Mouse (Mus musculus) fibroblast of lung, adult 2 months (primary cell): ENCODE measurements around the gene Cers6.

Source experiments
- DNase-seq: peaks from one replicate; pipeline ENCODE4 v3.0.0-alpha.2; 2011; ENCODE audit warnings: low read depth

The Cers6 gene

GRCm38 (mm10) chr2:68966360-68966759 lies 105.1 kb downstream of the Cers6 start:
- no peak for DNase-seq

GRCm38 (mm10) chr2:68968028-68968427 lies 106.8 kb downstream of the Cers6 start:
- no peak for DNase-seq

DNA sequence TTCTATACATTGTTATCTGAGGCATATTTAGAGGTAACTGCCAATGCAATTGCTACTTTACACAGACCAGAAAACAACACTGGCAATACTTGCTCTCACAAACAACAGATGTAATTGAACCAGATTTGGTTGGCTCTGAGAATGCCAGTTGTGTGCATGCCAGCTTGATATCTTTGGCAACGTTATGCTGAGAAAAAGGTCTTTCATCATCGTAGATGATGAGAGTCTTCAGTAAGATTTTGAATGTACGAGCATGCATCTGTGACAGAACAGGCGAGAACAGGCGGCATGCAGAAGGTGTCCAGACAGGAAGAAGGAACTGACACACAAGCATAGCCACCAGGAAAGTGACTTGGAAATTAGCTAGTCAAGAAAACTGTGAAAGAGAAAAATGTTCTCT lies 110.6 kb downstream of the Cers6 start:
- DNase-seq: no peak

DNA sequence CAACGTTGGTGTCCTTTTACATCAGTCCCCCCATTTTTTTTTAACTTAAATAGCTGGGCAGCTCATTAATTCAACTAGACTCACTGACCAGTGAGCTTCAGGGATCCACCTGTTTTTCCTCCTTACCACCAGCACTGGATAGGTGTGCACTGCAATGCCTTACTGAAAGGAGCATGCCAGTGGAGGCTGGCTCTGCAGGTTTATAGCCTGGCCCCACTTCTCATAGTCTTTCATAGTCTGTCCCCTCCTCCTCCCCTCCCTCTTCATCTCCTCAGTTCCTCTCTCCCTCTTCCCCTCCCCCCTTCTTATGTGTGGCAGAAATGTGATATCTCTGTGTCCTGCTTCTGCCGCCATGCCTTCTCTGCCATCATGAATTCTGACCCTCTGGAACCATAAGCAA lies 112.5 kb downstream of the Cers6 start:
- no peak for DNase-seq

DNA sequence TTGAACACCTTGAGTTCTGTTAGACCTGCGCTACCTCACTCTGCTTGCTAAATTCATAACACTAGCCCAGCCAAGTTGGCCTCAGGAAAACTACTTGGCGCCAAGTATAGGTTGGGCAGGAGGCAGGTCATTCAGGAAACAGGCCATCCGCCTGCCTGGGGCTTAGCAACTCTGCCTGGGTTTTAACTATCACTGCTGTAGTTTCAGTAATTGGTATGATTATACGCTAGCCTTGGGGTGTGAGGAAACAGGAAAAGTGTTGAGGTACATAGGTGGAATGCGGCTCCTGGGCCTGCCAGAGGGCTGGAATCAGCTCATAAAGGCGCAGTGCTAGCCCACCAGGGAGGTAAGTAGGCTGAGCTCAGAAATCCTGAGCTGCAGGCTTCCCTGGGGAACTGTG lies 114.0 kb downstream of the Cers6 start:
- no peak for DNase-seq

DNA sequence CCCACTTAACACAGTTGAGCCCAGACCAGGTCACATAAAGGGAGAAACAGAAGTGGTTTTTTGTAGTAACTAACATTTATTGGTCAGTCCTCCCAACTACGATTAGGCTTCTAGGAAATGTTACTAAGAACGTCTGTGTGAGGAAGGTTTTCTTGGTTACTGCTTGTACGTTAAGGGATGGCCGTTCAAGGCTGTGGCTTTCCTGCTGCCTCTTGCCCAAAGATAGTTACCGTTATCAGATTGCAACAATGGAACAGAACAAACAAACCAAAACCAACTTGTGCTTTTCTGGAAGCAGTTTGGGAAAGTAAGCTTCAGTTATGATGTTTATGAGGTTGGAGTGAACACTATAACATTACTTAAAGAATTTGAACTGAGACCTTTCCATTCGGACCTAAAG lies 114.5 kb downstream of the Cers6 start:
- no peak for DNase-seq

DNA sequence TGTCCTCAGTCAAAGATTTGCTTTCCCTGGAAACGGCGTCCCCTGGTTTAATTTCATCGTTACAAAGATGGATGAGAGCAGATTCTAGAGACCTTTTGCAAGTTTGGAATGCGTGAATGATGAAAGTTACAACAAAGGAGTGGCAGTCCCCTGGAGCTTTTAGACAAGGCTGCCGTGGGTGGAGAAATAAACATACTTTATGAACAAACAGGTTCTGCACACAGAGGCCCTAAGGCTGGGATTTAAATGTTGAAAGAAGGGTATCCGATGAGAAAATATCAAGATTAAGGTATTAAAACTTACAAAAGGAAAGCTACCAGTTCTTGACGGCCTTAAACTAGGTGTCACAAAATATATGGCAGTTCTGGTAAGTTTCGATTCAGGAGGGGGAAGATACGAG lies 117.0 kb downstream of the Cers6 start:
- no peak for DNase-seq

- no peak for DNase-seq
These were observed 117.7 kb downstream of the Cers6 start for GRCm38 (mm10) chr2:68978660-68979604.

DNA sequence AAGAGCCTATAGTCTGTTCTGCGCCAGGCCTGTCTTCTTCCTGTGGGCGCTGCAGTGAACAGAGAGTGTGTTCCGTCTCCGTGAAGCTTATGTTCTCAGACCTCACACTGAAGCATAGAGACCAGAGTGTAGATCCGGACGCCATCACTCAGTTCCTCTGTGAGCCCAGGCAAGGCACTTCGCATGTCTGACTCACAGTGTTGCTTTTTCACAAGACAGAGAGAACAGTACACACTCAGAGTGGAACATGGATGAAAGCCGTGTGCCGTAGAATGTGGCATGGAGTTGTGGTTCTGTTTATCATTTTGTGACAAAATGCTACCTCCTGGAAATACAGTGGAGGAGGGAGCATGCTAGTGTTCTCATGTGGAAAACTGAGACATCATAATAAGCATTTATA lies 120.1 kb downstream of the Cers6 start:
- no peak for DNase-seq

GRCm38 (mm10) chr2:68981756-68982409 lies 120.6 kb downstream of the Cers6 start:
- no peak for DNase-seq

- no peak for DNase-seq
These were observed 121.7 kb downstream of the Cers6 start for GRCm38 (mm10) chr2:68982979-68983378.

DNA sequence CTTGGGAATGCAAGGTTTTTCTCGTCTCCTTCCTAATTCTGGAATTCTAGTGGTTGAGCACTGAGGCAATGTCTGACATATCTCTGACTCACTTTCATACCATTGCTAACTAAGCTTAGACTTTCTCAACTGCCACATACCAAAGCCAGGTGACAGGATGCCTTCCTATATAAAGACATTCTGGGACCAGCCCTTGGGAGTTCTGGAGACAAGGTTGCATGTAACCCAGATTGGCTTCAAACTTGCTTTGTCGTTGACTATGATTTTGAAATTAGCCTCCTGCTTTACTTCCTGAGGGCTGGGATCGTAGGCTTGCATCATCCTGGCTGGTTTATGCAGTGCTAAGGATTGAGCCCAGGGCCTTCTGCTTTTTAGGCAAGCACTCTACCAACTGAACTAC lies 122.2 kb downstream of the Cers6 start:
- peak; percentile 64 for DNase-seq

DNA sequence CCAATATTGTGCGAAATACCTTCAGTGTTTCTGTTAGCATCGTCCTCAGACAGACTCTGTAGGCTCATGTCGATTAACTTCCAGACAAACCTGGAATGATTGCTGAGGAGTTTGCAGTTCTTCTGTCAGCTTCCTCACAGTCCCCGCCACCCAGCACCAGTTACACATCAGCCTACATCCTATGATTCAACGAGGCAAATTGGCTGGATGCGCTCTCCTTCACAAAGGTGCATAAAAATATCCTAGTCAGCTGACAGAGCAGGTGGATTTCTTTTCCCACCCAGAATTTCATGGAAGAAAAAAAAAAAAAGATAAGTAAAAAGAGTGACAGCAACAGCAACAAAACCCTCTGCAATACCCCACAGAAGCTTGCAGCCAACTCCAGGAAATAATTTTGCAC lies 127.9 kb downstream of the Cers6 start:
- DNase-seq: no peak

GRCm38 (mm10) chr2:68992629-68993028 lies 131.4 kb downstream of the Cers6 start:
- DNase-seq: no peak

GRCm38 (mm10) chr2:68994441-68994840 lies 133.2 kb downstream of the Cers6 start:
- DNase-seq: no peak

- DNase-seq: no peak
These were observed 134.5 kb downstream of the Cers6 start for GRCm38 (mm10) chr2:68995723-68996122.

DNA sequence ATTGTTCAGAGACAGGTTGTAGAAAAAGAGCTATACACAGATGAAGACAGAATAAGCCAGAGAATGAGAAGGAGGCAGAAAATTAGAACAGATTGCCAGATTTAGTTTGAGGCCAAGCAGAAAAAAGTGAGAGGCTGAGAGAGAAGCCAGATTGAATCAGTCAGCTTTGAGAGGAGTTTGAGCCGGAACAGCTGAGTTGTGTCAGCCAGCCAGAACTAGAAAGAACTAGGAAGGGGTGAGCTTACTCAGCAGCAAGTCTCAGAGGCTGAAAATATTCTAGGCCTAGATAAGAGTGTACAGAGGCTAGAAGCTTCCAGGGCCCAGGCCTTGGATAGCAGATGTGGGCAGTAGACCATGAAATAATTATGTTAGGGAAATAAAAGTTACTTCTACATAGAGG lies 135.0 kb downstream of the Cers6 start:
- no peak for DNase-seq

DNA sequence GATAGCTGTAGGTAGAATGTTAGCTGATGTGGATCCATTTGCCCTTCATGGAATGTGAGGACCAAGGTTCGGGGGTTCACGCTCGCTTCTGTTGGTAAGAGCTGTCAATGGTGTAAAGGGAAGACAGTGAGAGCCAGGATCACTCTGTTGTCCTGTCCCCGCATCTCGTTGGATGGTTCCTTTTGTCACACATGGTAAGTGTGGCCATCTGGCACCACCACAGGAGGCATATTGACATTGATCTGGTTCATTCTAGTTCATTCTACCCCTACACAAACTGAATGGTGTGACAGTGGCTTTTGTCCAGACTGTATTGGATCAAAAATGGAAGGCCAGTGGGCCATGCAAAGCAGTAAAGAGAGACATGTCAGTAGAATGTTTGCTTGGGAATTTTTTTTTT lies 142.8 kb downstream of the Cers6 start:
- no peak for DNase-seq

GRCm38 (mm10) chr2:69011392-69011791 lies 150.2 kb downstream of the Cers6 start:
- no peak for DNase-seq

DNA sequence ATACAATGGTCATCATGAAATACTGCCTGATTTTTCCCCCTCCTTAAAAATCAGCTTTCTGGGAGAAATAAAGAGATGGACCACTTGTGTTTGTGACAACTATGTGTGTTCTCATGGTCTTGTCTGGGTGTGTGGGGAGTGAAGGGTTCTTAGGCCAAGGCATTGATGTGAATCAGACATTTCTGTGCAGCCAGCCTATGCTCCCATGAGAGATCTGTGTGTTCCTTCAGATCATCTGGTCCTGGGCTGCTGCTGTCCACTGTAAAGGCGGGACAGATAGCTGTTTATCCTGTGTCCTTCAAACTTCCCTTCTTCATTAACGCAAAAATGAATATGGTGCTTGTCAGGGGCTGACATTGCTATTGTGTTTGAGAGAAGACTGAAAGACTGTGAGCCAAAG lies 150.6 kb downstream of the Cers6 start:
- no peak for DNase-seq

- no peak for DNase-seq
These were observed 153.0 kb downstream of the Cers6 start for GRCm38 (mm10) chr2:69014241-69014640.

- no peak for DNase-seq
These were observed 154.0 kb downstream of the Cers6 start for GRCm38 (mm10) chr2:69015172-69015724.

GRCm38 (mm10) chr2:69015822-69016221 lies 154.6 kb downstream of the Cers6 start:
- DNase-seq: no peak
